Comparison of ENCODE assay signal across 32 mouse cellular contexts in genomic region chr10:93543176-93543575, GRCm38 (mm10). TPM values are rescaled to one million over a fixed set of nuclear protein-coding genes. Genes with fewer than 3 reads are reported as not detected.
A peak's percentile ranks its signal among the peaks of the same experiment; 100 is the strongest.
DNase-seq lines count a peak whose midpoint lies in the region; ATAC-seq and TF ChIP-seq lines count a peak whose summit lies in the region.
"Had no signal": no experiment of that assay in that cellular context is flagged by ENCODE, and none has a peak within 500 bp of the region (broad histone marks: within the 10 kb centered on the region; RNA-seq: fewer than 3 reads in every experiment).

No protein-coding gene starts in this region.

- H3K27me3 ChIP-seq in CH12.LX (replicated peaks): no peaks in the 10 kb centered on the region
- no peaks in the 10 kb centered on the region for H3K27me3 ChIP-seq in liver, postnatal 0 days (ENCODE audit: insufficient read depth, low read length)

- ATAC-seq in liver, postnatal 0 days: peak; percentile 59
- ATAC-seq: forebrain, postnatal 0 days; hindbrain, postnatal 0 days; intestine, embryonic 16.5 days; midbrain, embryonic 13.5 days had no signal

- TF ChIP-seq EP300 in CH12.LX (IDR thresholded peaks at IDR 0.05; ENCODE audit: low read length): no peak
- peak; percentile 78 for TF ChIP-seq EP300 in liver, postnatal 0 days (IDR thresholded peaks at IDR 0.05; ENCODE audit: low read depth)

- H3K27ac ChIP-seq in CH12.LX (ENCODE audit: insufficient read depth, low read depth): peak overlapping the region; percentile 7; the same call in 1 of the 2 replicates
- H3K27ac ChIP-seq in liver, postnatal 0 days (ENCODE audit: low read depth): peak overlapping the region; percentile 62
- H3K27ac ChIP-seq: heart, adult 2 months; heart, embryonic 13.5 days; hindbrain, postnatal 0 days; limb, embryonic 13.5 days; midbrain, embryonic 13.5 days had no signal

- dilution Hi-C loops in CH12.LX (cut with MboI; ENCODE audit: extremely low pct_ligation_motif_present, extremely low pct_unique_long_range_greater_than_20kb, low sequenced_read_pairs): no loop called here

- no peak for TF ChIP-seq CTCF in CH12.LX (conservative IDR thresholded peaks at IDR 0.05 in 1 of 2, IDR thresholded peaks at IDR 0.05 in 1 of 2; ENCODE audit: low read depth in 2 of 2, low read length in 2 of 2)
- TF ChIP-seq CTCF in liver, postnatal 0 days (IDR thresholded peaks at IDR 0.05; ENCODE audit: low read depth): no peak

- no peak overlapping the region for H3K4me3 ChIP-seq in CH12.LX (replicated peaks in 1 of 3; ENCODE audit: low read depth in 2 of 3, low read length in 2 of 3, poor library complexity in 1 of 3)
- no peak overlapping the region for H3K4me3 ChIP-seq in liver, postnatal 0 days (ENCODE audit: low read depth, low read length)
- H3K4me3 ChIP-seq: heart, adult 2 months; heart, embryonic 13.5 days; limb, embryonic 13.5 days; midbrain, embryonic 13.5 days had no signal

- H3K4me2 ChIP-seq in CH12.LX (ENCODE audit: insufficient read depth, low read depth, poor library complexity, severe bottlenecking): no peak overlapping the region
- H3K4me2 ChIP-seq in liver, postnatal 0 days (ENCODE audit: low read depth, low read length): no peak overlapping the region
- H3K4me2 ChIP-seq: heart, embryonic 13.5 days; limb, embryonic 13.5 days; midbrain, embryonic 13.5 days had no signal

- H3K79me2 ChIP-seq in CH12.LX (replicated peaks; ENCODE audit: control insufficient read depth, extremely low read depth, insufficient read depth, poor library complexity, severe bottlenecking): no peaks in the 10 kb centered on the region

- no peak for TF ChIP-seq RAD21 in CH12.LX (IDR thresholded peaks at IDR 0.05; ENCODE audit: low read depth, low read length)

- WGBS in liver, postnatal 0 days (ENCODE audit: insufficient replicate concordance): 54% methylated on average over 6 of the region's 6 CpGs

- TF ChIP-seq POLR2A in CH12.LX (IDR thresholded peaks at IDR 0.05; ENCODE audit: low read depth, low read length): no peak

- peaks cover 10 to 56% of the 10 kb centered on the region in 2 experiments for H3K4me1 ChIP-seq in CH12.LX (ENCODE audit: control insufficient read depth in 1 of 2, insufficient read depth in 2 of 2)
- peaks cover 9% of the 10 kb centered on the region for H3K4me1 ChIP-seq in liver, postnatal 0 days (ENCODE audit: insufficient read depth)

- no peak overlapping the region for H3K9ac ChIP-seq in CH12.LX (ENCODE audit: insufficient read depth, low read depth)
- H3K9ac ChIP-seq in liver, postnatal 0 days (replicated peaks): no peak overlapping the region
- H3K9ac ChIP-seq: forebrain, postnatal 0 days; heart, embryonic 13.5 days; limb, embryonic 13.5 days; midbrain, embryonic 13.5 days had no signal

- in situ Hi-C loops in CH12.LX (cut with MboI; ENCODE audit: low pct_ligation_motif_present, low pct_unique_long_range_greater_than_20kb, low sequenced_read_pairs): loop anchor here (5.0 kb wide), 1 partner anchor 34 kb away; no protein-coding TSS in a partner anchor

- no peaks in the 10 kb centered on the region for H3K36me3 ChIP-seq in CH12.LX (replicated peaks in 1 of 2; ENCODE audit: control insufficient read depth in 1 of 2, insufficient read depth in 1 of 2, low read length in 1 of 2)
- no peaks in the 10 kb centered on the region for H3K36me3 ChIP-seq in liver, postnatal 0 days (replicated peaks; ENCODE audit: insufficient read depth, low read length)
- H3K36me3 ChIP-seq: heart, embryonic 13.5 days; limb, embryonic 13.5 days; midbrain, embryonic 13.5 days had no signal

- no peaks in the 10 kb centered on the region for H3K9me3 ChIP-seq in CH12.LX (replicated peaks; ENCODE audit: low read length)
- no peaks in the 10 kb centered on the region for H3K9me3 ChIP-seq in liver, postnatal 0 days (ENCODE audit: low read length)
- H3K9me3 ChIP-seq: heart, embryonic 13.5 days; limb, embryonic 13.5 days; midbrain, embryonic 13.5 days had no signal

- DNase-seq in kidney, adult 18-20 months: peak; percentile 10
- DNase-seq in kidney, postnatal 10 days: no peak
- DNase-seq in CH12.LX (ENCODE audit: extremely low read depth): no peak
- DNase-seq in R1 (ENCODE audit: low read depth, low spot score): peak; percentile 25
- peak; percentile 48 for DNase-seq in liver, postnatal 0 days
- DNase-seq in layer of hippocampus, adult 9-10 months (ENCODE audit: low spot score): no peak
- DNase-seq in layer of hippocampus, adult 8-10 months (ENCODE audit: low spot score in 2 of 2): no peak
- DNase-seq: B cell, adult 2 months; cerebellum, adult 11-12 months; cerebellum, postnatal 10 days; forebrain, postnatal 0 days; gastrocnemius, postnatal 14 days; heart, adult 2 months; heart, postnatal 14 days; layer of hippocampus, adult 9-11 months; lung, adult 2 months; right cerebral cortex, postnatal 25 days; spleen, adult 18-20 months; thymus, postnatal 14 days had no signal

TF ChIP-seq in CH12.LX, 34 proteins besides CTCF, POLR2A, EP300 and RAD21:
- TF ChIP-seq TBP (conservative IDR thresholded peaks at IDR 0.05; ENCODE audit: low read depth, low read length): no peak
- TF ChIP-seq USF1 (IDR thresholded peaks at IDR 0.05; ENCODE audit: low read depth, low read length): no peak
- TF ChIP-seq IRF4 (IDR thresholded peaks at IDR 0.05; ENCODE audit: low read depth, low read length): no peak
- TF ChIP-seq KAT2A (IDR thresholded peaks at IDR 0.05; ENCODE audit: insufficient replicate concordance, low read length): no peak
- no peak for TF ChIP-seq MAZ (IDR thresholded peaks at IDR 0.05; ENCODE audit: low read depth, low read length)
- TF ChIP-seq NRF1 (IDR thresholded peaks at IDR 0.05; ENCODE audit: low read depth, low read length): no peak
- no peak for TF ChIP-seq TCF12 (IDR thresholded peaks at IDR 0.05; ENCODE audit: low read depth, low read length)
- no peak for TF ChIP-seq CHD2 (IDR thresholded peaks at IDR 0.05; ENCODE audit: low read length)
- no peak for TF ChIP-seq RCOR1 (conservative IDR thresholded peaks at IDR 0.05; ENCODE audit: low read depth, low read length)
- no peak for TF ChIP-seq ETS1 (conservative IDR thresholded peaks at IDR 0.05; ENCODE audit: low read depth, low read length)
- no peak for TF ChIP-seq MYC (IDR thresholded peaks at IDR 0.05; ENCODE audit: low read depth, low read length)
- TF ChIP-seq BHLHE40 (IDR thresholded peaks at IDR 0.05; ENCODE audit: low read depth, low read length): no peak
- TF ChIP-seq SIN3A (IDR thresholded peaks at IDR 0.05; ENCODE audit: low read length): no peak
- no peak for TF ChIP-seq ZC3H11A (IDR thresholded peaks at IDR 0.05; ENCODE audit: low read depth, low read length)
- no peak for TF ChIP-seq NELFE (IDR thresholded peaks at IDR 0.05; ENCODE audit: low read depth, low read length)
- TF ChIP-seq SMC3 (IDR thresholded peaks at IDR 0.05; ENCODE audit: low read depth, low read length): no peak

RNA-seq across cellular contexts. Expression of gene Ccdc38, which starts 2.7 kb away (rescaled TPM):
- total RNA-seq in CH12.LX (2012; rRNA removed) (6.6 and 9.2 TPM in 2 replicates), CH12.LX (2014; rRNA removed) (47.3 and 55.8 TPM in 2 replicates)
- polyA plus RNA-seq in CH12.LX (2012; ENCODE audit: insufficient read length, low read depth): 17.9 and 22.2 TPM in 2 replicates
- 0.32 and 0.36 TPM in 2 replicates for polyA plus RNA-seq in liver, postnatal 0 days (2015; fragmentation: Nextera tagmentation; extraction: Ambion mirVana)
- total RNA-seq in layer of hippocampus, adult 8-10 months (2022): under 1 TPM in 1 of 4 experiments, not detected in 3; 0.14 TPM
- total RNA-seq: forebrain, postnatal 0 days; gastrocnemius, postnatal 14 days; heart, adult 2 months; heart, postnatal 14 days; hindbrain, postnatal 0 days; left cerebral cortex, adult 18-20 months; left cerebral cortex, postnatal 25 days; monocyte, adult 5-6 weeks; neutrophil, adult 5-6 weeks had no signal
- polyA plus RNA-seq: heart, adult 2 months had no signal

RNA-seq across cellular contexts. Expression of gene Amdhd1, which starts 3.3 kb away (rescaled TPM):
- total RNA-seq in CH12.LX (2012; rRNA removed): 4.6 and 8.4 TPM in 2 replicates
- total RNA-seq in CH12.LX (2014; rRNA removed): 2.4 and 3.3 TPM in 2 replicates
- polyA plus RNA-seq in CH12.LX (2012; ENCODE audit: insufficient read length, low read depth): 2.3 and 2.4 TPM in 2 replicates
- polyA plus RNA-seq in liver, postnatal 0 days (2015; fragmentation: Nextera tagmentation; extraction: Ambion mirVana): 80.3 and 91.6 TPM in 2 replicates
- under 1 TPM; 0.25 to 0.52 (median 0.34) TPM for total RNA-seq in layer of hippocampus, adult 8-10 months (2022)
- total RNA-seq: gastrocnemius, postnatal 14 days; heart, adult 2 months; heart, postnatal 14 days; megakaryocyte, adult 5-6 weeks; monocyte, adult 5-6 weeks; neutrophil, adult 5-6 weeks had no signal
- polyA plus RNA-seq: hindbrain, embryonic 11.5 days had no signal

RNA-seq across cellular contexts. Expression of gene Snrpf, which starts 46.3 kb away (rescaled TPM):
- total RNA-seq in CH12.LX (2012; rRNA removed): 184 and 191 TPM in 2 replicates
- 186 and 207 TPM in 2 replicates for total RNA-seq in CH12.LX (2014; rRNA removed)
- polyA plus RNA-seq in CH12.LX (2012; ENCODE audit: insufficient read length, low read depth): 144 and 159 TPM in 2 replicates
- polyA plus RNA-seq in liver, postnatal 0 days (2015; fragmentation: Nextera tagmentation; extraction: Ambion mirVana): 45.4 and 53.0 TPM in 2 replicates
- 10 to 100 TPM in 2 of 4 experiments, 1 to 10 TPM in 2; 6.6 to 13.3 (median 10.9) TPM for total RNA-seq in layer of hippocampus, adult 8-10 months (2022)

RNA-seq across cellular contexts. Expression of gene Hal, which starts 54.6 kb away (rescaled TPM):
- total RNA-seq in CH12.LX (2012; rRNA removed): 0.76 TPM in 2 replicates
- total RNA-seq in CH12.LX (2014; rRNA removed): 0.26 TPM in 1 of 2 replicates, not detected in the other
- 0.29 TPM in 1 of 2 replicates, not detected in the other for polyA plus RNA-seq in CH12.LX (2012; ENCODE audit: insufficient read length, low read depth)
- 30.0 and 44.0 TPM in 2 replicates for polyA plus RNA-seq in liver, postnatal 0 days (2015; fragmentation: Nextera tagmentation; extraction: Ambion mirVana)
- under 1 TPM; 0.16 to 0.75 (median 0.46) TPM for total RNA-seq in layer of hippocampus, adult 8-10 months (2022)
- total RNA-seq: hindbrain, postnatal 0 days; left cerebral cortex, adult 18-20 months; left cerebral cortex, postnatal 25 days; monocyte, adult 5-6 weeks had no signal
- polyA plus RNA-seq: embryonic facial prominence, embryonic 11.5 days; forebrain, embryonic 11.5 days had no signal

Comparison
In these comparisons a context has a peak if more than half of its experiments do, and no peak if none do; other contexts are left out.
1. DNase-seq: peak in kidney, adult 18-20 months (single experiment), R1 (single experiment) and liver, postnatal 0 days (single experiment); none in kidney, postnatal 10 days (single experiment), CH12.LX (single experiment), layer of hippocampus, adult 9-10 months (single experiment) and layer of hippocampus, adult 8-10 months (0 of 2).
2. RNA of gene Ccdc38, which starts 2.7 kb away (total RNA-seq): 6.6 to 55.8 TPM in CH12.LX; 0.14 TPM in layer of hippocampus, adult 8-10 months; every median in the first group is over 4 times any median in the second.
3. RNA of gene Snrpf, which starts 46.3 kb away (total RNA-seq): 184 to 207 TPM in CH12.LX; 6.6 to 13.3 TPM in layer of hippocampus, adult 8-10 months; every median in the first group is over 10 times any median in the second.